Mouse (Mus musculus) spleen, adult 2 months (tissue): ENCODE data around the gene Faxc.

ENCODE experiments used
- CTCF ChIP-seq: fragments of 200-500 bp; IDR thresholded peaks from 2 replicates; pipeline ENCODE4 v1.5.1; 2011; ENCODE audit warnings: mild to moderate bottlenecking, inconsistent platforms; ENCODE audit not compliant: insufficient read depth, insufficient read length, insufficient replicate concordance; ENCODE audit errors: extremely low read depth
- POLR2A ChIP-seq: fragments of 200-500 bp; IDR thresholded peaks from 2 replicates; pipeline ENCODE4 v1.6.1; 2011; ENCODE audit warnings: low read depth, low read length, inconsistent platforms

DNA sequence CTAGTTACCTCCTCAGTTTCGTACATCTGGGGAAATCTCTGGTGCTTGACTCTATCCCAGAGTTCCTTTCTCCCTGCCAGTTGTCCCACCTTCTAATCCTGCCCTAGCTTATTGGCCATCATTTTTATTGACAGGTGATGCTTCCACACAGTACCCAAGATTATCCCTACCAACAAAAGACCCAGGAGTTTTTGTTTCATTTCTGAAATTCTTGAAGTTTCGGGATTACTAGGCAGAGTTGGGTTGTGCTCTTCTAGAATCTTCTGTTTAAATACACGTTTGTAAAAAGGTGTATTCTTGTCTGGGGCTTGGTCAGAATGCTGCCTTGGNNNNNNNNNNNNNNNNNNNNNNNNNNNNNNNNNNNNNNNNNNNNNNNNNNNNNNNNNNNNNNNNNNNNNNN lies 13.5 kb downstream of the Faxc start:
- TF ChIP-seq POLR2A = no peak
- no peak for TF ChIP-seq CTCF
